Mouse (Mus musculus) kidney, postnatal 36 days (tissue): ENCODE measurements around the gene Vps26c.

Experiments used
- DNase-seq, 2 experiments: peaks; one replicate each; pipeline ENCODE4 v3.0.0; 2021 to 2022; ENCODE audit warnings: mixed read lengths in 2 of 2

Gene Vps26c

DNA sequence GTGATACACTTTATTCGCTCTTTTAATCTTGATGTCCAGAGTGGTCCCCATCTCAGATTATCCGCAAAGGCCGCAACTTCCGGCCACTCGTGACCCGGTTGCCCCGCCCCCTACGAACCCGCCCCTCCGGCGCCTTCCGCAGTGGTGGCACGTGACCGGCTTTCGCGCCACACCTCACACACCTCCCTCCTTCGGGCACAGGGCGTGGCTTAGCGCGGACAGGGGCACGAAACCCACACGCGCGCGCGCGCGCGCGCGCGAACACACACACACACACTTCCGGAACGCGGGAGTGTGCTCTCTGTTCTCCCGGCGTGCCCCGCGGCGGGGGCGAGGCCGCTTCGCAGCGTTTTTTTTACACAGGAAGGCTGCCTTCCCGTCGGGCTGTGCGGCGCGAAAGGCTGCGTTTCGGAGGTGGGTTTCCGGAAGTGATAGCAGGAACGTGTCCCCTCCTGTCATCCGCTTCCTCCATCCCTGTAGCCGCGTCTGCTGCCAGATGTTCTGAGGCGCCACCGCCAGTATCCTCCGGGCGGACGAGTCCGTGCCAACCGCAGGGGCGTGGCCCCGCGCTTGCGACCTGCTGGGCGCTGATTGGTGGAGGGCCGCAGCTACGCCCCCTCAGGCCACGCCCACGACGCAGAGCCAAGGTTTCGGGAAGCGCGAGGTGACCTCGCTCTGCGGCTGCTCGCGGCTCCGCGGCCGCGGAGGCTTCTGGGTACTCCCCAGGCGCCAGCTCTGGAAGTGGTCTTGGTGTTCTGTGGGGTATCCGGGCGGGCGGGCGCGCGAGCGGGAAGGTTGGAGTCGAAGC lies at the start of gene Vps26c:
Gene Vps26c (minus strand): TSS at position 487 of the 808 bp plus-strand sequence.
- peak; percentile 97 to 98 for DNase-seq

DNA sequence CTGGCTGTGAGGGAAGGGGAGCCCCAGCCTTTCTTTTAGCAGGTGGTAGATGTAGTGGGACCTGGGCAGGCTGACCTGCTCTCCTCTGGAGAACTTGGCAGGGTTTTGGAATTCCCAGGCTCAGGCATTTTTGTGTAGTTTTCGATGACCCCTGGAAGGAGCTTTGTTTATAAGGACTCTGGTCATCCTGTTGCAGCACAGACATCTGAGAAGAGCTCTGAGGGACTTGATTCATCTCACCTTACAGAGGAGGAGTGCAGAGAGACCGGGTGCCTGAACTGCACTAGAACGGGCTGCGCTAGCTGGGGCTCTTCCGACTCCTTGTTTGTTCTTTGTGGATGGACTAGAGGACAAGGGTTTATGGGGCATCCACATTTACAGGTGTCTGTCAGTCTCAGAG lies 49.1 kb upstream of the Vps26c start:
- no peak for DNase-seq

DNA sequence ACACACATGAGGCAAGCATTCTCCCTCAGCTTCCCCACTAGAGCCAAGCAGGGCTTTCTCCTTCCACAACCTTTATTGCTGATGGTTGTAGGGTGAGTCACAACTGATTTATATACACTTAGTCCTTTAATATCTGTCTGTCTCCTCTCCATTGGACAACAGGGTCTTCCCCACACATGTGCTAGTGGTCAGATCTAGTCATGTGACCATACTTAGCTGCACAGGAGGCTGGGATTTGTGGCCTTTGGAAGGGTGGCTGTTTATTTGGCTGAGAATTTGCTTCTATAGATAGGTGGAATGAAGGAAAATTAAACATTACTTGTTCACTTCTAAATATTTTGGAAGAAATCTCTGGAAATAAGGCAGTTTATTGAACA lies 48.1 kb upstream of the Vps26c start:
- no peak for DNase-seq

DNA sequence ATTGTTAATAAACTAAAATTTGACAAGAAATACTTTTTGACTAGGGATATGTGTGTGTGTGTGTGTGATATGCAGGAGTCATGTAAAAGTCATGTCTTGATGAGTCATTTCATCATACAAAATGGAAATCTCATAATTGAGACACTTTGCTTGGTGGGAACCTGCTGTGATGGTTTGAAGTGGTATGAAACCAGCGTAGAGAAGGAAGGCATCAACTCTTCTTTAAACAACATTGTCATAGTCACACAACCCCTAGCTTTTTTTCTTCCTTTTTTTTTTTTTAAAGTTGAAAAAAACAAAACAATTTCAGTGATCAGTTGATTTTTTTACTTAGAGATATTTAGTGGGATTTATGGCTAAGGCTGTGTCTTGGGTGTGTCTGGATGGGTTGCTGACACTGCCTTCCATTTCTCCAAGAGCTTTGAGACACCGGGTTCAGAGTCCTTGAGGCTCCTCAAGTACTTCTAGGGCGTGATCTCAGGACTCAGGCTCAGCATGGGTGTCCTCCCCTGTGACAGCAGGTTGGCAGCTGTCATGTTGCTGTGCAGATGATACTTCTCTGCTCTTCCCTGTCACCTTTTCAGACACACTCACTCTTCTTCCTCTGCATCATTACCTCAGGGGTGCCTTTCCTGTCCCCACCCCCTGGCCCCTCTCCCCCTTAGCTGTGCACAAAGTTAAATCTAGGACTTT lies 47.5 kb upstream of the Vps26c start:
- peak in 1 of 2 experiments; percentile 30 for DNase-seq

DNA sequence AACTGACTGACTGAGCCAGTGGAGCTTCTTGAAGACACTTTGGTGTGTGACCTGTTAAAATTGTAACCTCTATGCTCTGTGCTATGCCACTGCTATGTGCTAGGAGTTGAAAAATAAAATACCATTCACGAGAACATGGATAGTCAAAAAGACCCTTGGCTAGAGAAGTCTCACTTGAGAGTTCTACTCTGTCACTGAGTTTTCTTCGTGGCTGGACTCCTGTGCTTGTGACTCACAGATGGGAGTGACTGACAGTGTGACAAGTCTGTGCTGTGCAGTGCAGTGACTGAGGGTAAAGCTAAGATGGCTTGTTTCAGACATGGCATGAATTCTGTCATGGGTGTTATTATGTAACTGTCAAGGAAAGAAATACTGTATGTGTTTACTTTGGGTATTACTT lies 45.8 kb upstream of the Vps26c start:
- DNase-seq: no peak

DNA sequence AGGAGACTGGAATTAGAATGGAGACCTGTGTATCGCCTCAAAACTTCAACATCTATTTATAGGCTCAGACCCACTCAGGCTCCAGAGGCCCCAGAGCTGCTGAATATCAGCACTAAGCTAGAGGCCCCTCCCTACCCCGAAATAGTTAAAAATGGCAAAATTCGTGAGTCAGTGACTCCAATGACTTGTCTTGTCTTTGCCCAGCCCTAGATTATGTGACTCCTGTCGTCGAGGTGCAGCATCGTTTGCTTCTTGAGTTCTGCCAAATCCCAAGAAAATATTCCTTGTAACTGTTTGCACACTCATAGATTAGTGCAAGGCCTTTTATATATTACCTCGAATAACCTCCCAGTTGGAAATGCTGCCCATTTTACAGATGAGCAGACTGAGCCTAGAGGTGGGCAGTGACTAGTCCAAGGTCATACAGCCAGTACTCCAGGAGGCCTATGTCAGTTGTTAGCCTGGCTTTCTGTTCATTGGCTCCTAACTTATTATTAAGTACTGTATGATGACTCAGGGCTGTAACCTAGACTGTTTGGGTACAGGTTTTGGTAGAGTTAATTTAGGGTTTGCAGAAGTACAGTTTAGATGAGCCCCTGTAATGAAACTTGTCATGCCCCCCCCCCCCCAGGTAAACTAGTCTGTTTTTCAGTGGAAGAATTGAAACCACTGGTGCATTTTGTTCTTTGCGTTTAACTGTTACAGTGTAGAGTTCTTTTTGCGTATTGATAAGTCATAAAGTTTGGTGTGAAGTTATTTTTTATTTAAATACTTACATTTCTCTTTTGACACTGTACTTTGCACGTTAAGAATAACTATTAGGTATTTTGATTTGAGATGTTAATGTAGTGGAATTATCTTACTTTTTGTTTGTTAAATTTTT lies 44.7 kb upstream of the Vps26c start:
- no peak for DNase-seq

DNA sequence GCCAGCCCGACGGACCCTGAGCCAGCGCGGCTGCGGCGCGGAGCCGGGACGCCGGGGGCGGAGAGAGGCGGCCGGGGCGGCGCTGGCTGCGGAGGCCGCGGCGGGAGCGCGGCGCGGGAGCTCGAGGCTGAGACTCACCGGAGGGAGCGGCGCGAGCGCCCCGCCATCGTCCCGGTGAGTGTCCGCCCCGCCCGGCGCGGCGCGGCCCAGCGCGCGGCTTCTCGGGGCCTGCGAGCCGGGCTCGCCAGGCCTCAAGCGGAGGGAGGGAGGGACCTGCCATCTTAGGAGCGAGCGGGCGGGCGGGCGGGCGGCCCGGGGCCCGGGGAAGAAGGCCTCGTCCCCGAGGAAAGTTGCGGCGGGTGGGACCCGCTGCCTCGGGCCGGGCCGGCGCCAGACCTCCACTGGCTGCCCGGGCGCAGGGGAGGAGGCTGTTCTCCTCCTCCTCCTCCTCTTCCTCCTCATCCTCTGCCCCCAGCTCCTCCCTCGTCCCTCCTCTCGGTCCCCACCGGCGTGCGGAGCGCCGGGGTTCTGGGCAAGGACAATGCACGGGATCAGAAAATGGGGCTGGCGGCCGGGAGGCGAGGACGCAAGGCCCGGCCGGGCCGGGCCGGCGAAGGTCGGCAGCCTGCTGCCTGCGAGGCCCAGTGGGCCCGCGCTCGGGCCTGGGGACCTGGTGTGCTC lies 43.9 kb upstream of the Vps26c start:
- DNase-seq: peak; percentile 70 to 78

DNA sequence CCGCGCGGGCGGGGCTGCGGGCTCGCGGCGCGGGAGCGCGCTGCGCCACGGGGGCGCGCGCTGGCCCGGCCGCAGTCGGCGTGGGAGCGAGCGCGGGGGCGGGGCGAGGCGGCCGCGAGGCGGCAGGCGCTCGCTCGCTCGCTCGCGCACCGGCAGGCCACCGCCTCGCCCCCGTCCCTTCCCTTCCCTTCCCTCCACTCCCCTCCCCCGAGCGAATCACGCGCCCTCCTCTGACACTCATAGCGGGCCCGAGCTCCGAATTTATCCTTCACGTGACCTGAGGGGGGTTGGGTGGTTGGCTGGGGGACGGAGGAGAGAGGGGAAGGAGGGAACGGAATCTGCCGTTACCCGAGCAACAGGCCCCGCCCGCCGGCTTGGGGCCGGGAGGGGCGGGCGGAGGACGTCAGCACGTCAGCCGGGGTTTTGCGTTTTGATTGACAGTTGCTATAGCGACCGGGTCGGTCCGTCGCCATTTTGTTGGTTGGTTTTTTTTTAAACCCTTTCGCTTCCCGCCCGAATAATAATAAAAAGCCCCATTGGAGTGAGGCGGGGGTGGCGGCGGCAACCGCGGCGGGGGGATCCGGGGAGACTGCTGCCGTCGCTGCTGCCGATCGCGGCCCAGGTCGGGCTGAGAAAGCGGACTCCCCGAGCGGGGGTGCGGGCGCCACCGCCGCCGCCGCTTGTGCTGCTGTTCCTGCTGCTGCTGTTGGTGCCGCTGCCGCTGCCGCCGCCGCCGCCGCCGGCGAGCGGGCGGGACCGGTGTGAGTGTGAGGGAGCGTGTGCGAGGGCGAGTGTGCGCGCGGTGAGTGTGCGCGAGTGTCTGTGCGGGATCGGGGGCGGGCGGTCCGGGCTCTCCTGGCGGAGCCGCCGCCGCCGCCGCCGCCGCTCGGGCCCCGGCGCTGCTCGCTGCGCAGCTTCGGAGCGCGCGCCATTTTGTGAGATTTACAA lies 42.9 kb upstream of the Vps26c start, which contains the start of gene Dyrk1a:
Gene Dyrk1a (plus strand): TSS at position 782 of the 948 bp plus-strand sequence.
- peak; percentile 99 to 100 for DNase-seq

DNA sequence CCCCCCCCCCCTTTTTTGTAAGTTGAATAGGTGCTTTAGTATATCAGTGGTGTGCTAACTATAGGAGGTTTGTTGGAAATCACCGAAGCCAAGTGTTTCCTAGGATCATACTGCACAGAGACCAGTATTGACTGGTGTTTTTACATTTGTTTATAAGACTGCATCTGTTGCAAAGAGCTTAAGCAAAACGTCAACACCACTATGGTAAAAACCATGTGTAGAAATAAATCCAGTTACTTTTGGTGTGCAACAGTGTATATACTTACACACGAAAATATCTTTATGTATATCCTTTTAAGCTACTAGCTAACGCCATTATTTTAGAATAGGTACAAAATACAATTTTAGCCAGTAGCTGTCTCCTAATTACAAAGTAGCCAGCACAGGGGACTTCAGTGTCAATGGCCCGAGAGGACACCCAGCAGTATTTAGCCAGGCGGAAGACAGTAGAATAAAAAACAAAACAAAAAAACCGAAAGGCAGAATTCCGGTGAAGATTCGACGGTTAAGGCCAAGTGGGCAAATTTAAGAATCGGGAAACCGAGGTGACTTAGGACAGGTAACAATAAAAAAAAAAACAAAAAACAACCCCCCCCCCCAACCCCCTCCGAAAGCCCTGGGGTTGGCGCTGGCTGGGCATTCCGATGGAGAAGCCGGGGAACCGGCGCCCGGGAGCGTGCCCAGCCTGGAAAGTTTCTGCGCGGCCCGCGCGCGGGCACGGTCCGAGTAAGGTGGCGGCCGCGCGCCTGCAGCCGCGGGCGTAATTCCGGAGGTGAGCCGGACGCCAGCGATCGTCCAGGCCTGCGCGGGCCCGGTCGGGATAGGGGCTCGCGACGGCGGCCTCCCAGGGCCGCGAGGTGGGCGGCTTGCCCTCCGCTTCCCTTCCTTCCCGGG lies 42.0 kb upstream of the Vps26c start:
- peak; percentile 86 to 90 for DNase-seq

DNA sequence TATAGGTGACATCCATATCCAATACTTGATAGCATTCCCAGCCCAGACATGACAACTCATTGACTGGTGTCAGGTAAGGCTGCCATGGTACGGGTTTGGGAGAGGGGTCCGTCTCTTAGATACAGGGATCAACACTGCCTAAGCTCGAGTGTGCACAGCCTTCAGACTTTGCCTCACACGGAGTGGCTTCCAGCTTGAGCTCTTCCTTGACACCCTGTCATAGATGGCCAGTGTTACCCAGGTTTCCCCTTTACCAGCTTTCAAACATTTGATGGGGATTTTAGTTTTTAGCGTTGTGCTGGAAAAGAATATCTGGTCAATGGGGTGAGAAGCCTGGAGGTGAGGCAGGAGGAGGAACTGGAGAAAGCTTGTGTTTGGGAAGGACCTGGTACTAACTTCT lies 41.1 kb upstream of the Vps26c start:
- DNase-seq: no peak

DNA sequence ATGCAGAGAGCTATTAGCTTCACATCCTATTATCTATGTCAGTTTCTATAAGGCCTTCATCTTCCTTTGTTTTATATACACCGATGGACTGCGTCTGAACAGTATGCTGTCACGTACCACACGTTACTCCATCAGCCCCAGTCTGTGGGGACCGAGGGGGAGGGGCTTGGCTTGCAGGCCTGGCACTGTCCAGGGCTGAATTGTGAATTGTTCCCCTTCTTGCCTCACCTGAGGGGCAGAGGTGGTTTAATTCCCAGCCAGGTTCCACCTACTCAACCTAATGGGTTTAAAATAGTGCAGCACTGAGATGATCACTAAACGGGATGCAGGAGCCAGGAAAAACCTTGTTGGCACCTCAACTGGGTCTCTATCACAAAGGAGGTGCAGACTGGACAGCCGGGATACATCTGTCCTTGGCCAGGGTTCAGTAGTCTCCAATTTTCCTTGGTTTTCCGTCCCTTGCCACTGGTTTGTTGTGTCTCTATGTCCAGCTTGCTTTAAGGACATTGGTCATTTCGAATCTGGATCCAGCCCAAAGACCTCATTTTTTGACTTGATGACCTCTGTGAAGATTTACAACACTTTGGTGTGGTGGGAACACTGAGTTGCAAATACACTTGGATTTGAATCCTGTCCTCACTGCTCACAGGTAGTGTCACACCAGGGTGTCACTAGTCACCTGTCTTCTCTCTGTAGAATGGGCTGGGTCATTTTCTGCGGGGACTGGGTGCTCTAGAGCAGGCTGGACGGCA lies 40.4 kb upstream of the Vps26c start:
- no peak for DNase-seq

DNA sequence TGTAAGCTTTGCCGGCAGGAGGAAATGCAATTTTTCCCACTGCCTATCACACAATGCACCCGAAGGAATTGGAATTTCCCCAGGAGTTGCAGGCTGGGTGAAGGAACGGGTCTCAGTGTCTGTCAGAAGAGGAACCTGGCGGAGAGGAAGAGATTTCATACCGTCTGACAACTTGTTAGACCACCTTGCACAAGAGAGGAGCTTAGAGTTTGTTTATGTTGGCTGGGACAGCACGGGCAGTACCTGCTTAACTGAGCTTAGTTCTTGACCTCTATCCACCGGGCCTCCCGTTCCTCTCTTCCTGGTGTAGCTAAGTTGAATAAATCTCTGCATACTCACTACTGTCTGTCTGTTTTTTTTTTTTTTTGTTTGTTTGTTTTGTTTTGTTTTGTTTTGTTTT lies 39.5 kb upstream of the Vps26c start:
- no peak for DNase-seq

DNA sequence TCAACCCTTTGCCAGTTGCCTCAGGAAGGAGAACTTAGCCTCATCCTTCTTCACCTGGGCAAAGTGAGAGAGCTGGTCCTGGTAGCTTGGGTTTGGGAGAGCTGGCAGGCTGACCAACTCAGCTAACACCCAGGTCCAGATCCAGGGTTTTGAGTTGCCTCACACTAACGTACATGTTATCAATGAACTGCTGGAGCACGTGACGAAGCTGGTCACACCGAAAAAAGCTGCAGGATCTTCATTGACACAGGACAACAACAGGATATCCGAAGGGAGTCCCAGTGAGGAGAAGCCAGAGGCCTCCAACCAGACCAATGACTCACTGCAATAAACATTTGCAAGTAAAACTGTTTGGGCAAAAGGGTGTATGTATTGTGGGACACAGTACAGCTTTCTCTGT lies 34.0 kb upstream of the Vps26c start:
- no peak for DNase-seq

DNA sequence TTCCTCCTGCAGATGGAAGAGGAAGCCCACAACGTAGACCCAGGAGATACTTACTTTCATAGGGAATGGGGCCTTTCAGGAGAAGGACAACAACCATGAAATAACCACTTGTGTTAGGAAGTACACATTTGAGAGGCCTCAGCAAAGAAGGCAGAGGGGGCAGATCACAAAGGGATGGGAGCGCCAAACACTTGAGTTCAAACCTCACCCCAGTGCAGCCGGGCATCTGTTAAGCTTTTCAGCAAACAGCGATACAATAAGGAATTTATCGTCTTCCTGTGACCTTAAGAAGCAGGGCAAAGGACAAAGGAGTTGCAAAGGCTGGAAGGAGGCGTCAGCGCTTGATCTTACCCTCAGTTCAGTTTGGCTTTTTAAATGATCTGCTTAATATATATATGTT lies 33.2 kb upstream of the Vps26c start:
- no peak for DNase-seq

DNA sequence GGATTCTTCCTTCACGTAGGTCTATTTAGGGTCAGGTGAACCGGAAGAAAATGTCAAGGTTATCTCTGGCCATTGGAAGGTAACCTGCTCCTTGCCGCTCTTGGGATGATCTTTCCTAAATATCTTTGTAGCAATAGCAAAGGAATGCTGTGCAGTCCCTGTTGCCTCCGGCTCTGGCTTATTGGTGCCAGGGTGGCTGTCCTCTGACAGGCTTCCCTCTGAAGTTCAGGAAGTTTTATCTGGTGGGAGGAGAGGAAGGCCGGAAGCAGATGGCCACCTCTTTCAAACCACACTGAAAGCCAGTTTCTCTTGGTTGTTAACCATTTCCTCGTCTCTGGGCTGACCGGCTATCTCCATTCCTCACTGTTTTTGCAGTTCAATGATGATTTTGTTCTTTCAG lies 32.7 kb upstream of the Vps26c start:
- no peak for DNase-seq

DNA sequence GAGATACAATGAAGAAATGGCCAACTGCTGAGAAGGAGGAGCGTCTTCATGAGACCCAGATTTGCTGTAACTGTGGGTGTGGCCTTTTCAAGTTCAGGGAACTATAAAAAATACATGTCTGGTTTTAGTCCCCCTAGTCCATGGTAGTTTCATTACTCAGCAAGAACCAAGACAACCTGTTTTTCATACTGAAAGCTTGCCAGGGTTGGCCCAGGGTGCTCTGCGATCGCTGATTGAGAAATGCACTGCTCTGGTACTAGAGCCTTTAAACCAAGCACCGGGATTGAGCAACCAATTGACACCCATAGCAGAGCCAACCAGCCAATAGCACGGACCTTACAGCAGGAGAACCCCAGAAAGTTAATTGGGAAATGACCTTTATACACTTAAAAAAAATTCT lies 29.6 kb upstream of the Vps26c start:
- no peak for DNase-seq

DNA sequence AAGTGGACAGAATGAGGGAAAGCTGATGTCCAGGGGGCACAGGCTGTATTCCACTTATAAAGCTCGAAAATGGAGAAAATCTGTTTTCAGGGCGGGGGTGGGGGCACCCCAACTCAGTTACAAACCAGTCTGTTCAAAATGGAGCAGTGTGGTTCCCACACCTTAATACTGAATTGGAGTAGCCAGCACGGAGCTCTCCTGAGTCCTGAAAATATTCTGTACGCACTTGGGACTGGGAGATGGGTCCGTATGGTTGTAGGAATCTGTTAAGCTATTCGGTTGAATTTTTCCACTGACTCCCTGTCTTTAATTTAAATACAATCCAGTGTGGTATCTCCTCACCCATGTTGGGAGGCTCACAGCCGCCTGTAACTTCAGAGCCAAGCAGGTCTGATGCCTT lies 28.7 kb upstream of the Vps26c start:
- no peak for DNase-seq

DNA sequence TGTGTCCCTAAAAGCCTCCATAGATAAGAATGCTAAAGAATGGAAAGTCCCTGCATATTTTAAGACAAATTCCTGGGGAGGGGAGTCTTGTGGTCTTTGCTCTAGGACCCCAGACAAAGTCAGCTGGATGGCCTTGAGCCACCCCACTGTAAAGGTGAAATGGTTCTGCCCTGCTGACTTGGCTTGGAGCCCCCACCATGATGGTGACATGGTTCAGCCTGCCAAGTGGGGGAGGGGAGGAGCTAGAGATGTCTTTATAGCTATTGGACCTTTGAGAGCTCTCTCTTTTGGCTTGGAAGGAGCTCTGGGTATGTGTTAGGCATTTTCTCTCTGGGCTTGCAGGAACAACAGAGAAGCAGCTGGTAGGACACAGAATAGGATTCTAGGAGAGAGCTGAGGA lies 25.3 kb upstream of the Vps26c start:
- peak; percentile 36 to 57 for DNase-seq

DNA sequence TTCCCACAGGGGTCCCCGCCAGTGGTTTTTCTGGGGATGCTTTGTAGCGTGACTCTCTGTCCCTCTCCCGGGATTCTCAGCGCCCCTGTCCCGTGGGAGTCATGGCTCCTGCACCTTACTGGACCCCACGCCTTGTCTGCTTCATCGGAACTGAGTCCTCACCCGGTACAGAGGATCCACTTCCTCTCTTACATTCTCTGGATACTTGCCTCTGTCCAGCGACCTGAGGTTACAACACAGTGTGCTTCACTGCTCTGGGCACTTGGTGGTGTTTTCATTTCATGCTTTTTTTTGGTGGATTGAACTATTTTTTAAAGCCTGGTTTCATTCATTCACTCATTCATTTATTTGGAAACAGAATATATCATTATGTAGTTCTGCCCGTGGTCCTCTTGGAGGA lies 23.2 kb upstream of the Vps26c start:
- DNase-seq: no peak
